Mouse (Mus musculus): Measurements from ENCODE around the gene Ubxn6. TPM values are rescaled to one million over a fixed set of nuclear protein-coding genes. Genes with fewer than 3 reads are reported as not detected.

Ubxn6 gene
- polyA plus RNA-seq (2017; shearing (Covaris generic)), result 88.2 TPM

DNA sequence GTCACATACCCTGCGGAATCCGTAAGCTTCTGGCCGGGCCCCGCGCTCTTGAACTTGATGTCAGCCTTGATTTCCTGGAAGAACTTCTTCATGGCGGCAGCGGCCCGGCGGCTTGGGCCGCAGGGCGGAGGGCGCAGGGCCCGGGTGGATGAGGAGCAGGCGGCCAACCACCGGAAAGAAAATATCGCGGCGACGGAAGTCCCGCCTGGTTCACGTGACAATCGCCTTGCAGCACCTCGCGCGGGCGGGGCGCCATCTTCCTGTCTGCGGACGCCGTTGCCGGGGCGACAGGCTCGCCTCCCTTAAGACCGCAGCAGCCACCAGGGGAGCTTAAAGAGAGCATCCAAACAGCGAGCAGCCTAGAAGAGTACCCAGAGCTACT, at the start of gene Ubxn6:
TSS of gene Ubxn6 (minus strand) at position 202 of the 382 bp plus-strand sequence.

DNA sequence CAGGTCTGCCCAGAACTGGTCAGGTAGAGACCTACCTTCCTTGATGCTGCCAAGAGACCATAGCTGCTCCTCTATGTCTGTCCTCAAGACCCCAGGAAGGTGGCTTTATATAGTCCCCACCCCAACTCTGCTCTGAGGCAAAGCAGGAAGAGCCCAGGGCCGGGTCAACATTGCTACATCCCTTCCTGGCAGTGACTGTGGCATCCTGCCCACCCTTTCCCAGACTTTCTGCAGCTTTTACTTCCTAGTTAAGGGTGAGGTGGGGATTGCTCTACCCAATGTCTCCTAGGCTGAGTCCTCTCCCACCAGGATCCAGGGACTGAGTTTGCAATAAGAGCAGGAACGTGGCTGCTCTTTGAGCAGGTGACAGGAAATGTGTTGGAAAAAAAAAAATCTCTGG, 47.0 kb upstream of the Ubxn6 start, which contains the start of gene Lrg1:
TSS of gene Lrg1 (minus strand) at position 176 of the 400 bp plus-strand sequence.

DNA sequence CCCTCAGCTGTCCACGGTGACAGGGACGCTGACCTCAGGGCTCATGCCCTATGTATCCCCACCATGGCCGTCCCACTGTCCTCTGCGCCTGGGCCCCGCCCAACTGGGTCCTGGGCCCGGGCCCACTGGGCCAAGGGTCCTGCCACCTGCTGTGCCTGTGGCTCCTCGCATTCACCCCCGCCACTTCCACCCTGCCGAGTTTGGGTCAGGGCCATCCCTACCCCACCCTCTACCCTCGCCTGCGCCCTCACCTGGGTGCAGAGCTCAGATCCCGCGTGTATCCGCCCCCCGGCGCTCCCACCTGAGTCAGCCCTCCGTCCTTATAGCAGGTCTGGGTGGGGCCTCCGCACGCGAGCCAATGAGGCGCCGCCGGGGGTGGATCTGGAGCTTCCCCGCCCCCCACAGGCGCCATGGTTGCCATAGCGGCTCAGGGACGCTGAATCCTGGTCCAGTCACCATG, 42.5 kb upstream of the Ubxn6 start, which contains the start of gene Plin5:
TSS of gene Plin5 (minus strand) at position 346 of the 460 bp plus-strand sequence.

DNA sequence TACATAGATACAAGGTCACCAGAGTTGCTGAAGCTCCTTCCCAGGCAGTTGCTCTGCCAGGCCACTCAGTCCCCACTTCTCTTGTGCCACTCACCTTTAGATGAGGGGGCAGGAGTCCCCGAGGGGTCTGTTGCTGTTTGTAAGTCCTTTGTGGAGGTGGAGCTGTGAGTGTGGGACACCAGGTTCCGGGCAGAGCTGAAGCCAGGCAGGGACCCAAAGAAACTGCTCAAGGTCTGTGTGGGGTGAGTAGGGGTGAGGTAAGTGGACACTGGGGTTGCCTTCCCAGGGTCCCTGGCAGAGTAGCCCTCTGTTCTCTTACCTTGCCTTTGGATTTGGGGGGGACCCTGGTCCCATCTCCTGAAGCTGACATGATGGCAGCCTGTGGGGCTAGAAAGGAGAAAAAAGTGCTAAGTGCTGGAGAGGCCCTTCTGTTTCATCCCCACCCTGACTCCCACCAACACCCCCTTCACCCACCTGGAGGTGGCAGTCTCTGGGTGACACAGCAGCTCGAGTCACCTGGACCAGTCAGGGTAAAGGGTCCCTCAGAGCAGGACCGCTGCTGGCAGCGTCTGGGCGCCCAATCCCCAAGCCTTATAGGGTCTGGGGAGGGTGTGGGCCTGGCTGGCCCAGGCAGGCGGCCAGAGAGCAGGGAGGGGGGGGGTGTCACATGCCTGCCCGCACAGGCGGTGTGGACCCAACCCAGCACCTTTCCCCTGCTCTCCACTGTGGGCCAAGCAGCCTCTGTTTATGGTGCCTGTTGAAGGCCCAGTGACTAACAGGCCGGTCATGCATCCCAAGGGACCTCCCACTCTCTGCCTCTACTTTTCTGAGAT, 34.6 kb upstream of the Ubxn6 start, which contains the start of gene Plin4:
TSS of gene Plin4 (minus strand) at position 585 of the 833 bp plus-strand sequence.

DNA sequence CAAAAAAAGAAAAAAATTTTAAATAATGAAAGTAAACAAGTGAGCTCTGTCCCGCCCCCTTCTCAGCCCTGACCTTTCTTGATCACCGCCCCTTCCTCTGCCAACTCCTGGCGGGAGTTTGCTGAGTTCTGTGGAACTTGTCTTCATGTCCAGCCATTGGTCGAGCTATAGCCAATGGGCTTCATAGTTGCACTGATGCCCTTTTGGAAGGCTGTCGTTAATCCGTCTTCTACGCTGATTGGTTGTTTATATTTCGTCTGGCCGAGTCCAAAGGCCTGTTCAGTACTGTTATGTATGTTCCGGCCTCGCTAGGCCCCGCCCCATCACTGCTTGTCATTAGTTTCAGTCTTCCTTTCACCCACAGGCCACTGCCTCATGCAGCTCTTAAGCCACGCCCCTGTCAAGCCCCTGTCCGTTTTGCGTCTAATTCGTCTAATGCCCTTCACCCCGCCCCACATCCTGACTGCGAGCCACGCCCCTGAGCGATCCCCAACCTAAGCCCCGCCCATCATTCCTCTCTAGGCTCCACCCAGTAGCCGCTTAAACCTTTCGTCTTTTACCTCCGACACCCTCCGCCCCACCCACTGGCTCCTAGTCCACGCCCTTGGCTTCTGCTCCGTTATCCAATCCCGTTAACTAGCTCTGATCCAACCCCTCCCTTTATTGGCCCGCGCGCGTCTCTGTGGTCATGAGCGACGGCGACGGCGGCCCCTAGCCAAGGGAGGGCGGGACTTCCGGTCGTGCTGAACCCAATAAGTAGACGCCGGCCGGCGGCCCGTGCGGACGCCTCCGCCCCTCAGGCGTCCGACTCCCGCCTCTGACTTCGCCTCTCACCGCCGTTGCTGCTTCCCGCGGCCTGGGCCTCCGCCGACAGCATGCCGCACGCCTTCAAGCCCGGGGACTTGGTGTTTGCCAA, 4.3 kb upstream of the Ubxn6 start, which contains the start of gene Hdgfl2:
TSS of gene Hdgfl2 (plus strand) at position 755 of the 916 bp plus-strand sequence.

DNA sequence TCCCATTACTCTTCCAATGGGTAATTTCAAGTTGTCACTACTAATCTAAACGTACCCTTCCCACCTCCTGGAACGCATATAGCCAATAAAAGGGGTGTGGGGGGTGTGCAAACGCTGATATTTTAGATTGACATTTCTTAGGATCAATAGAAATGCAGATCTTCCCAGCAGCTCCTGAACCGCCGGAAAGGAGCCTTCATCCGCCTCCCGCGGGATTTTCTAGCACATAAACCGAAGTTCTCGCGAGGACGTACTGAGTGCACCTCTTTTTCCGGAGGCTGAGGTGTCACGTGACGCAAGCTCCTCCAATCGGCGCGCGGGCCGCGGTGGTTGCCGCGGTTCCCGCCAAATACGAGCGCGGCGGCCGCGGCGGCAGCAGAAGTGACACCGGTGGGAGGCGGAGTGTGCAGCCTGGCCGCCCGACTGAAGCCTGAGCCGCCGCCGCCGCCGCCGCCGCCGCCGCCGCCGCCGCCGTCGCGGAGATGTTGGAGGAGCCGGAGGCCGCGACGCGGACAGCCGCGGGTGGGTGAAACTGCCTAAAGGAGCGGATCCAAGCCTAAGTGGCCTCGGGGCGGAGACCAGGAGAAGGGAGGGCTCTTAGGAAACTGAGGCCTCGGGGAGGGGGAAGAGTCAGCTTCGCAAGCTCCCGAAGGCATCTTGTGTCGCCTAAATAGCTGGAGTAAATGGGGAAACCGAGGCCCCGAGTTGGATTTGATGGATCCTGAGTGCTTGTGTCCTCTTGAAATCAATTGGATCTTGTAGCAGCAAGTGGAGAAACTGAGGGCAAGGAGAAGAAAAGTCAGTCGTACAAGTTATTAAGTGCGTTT, 34.6 kb downstream of the Ubxn6 start, which contains the start of gene Chaf1a:
TSS of gene Chaf1a (plus strand) at position 410 of the 827 bp plus-strand sequence.

DNA sequence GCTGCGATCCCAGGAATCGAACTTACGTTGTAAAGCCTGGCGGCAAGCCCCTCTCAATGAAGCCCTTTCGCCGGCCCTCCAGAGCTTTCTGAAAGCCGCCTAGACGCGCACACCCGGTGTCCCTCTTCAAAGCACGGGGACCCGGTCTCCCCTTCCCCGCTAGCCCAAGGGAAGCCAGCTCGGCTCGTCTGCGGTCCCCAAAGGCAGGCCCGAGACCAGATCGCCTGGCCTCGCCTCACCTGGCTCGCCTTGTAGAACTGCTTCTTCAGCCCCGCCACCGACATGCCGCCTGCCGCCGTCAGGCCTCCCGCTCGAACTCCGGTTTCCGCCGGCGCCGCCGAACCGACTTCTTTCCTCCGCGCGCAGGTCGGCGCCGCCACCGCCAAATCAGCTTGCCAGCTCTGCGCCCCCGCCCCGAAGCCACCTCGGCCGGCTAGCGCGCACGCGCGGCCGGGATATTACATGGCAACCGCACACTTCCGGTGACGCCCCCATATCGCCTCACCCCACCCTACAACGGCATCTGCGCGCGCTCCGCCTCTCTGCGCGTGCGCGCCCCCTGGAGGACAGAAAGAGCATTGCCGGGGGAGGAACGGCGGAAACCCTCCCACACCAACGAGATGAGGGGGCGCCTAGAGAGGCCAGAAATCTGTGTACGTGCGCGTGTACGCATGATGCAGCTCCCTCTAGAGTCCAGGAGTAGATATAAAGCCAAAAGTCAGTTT, 38.5 kb downstream of the Ubxn6 start, which contains the start of gene Sh3gl1:
TSS of gene Sh3gl1 (minus strand) at position 460 of the 725 bp plus-strand sequence.

Other genes with a start within 250 kb of the Ubxn6 start
- gene Zfp119a, start 196.1 kb downstream of the Ubxn6 start, polyA plus RNA-seq (2017; shearing (Covaris generic)), result 32.1 TPM
- 35.2 TPM for gene Zfp959, start 182.9 kb downstream of the Ubxn6 start, polyA plus RNA-seq (2017; shearing (Covaris generic))
- 15.8 TPM for gene Zfp119b, start 125.5 kb downstream of the Ubxn6 start, polyA plus RNA-seq (2017; shearing (Covaris generic))
- gene Ebi3, start 122.4 kb downstream of the Ubxn6 start, polyA plus RNA-seq (2017; shearing (Covaris generic)), result 71.8 TPM
- gene Yju2, start 115.9 kb downstream of the Ubxn6 start, polyA plus RNA-seq (2017; shearing (Covaris generic)), result 38.5 TPM
- not detected for gene Shd, start 104.6 kb downstream of the Ubxn6 start, polyA plus RNA-seq (2017; shearing (Covaris generic))
- gene Fsd1, start 88.5 kb downstream of the Ubxn6 start, polyA plus RNA-seq (2017; shearing (Covaris generic)), result not detected
- 0.45 TPM for gene Stap2, start 69.4 kb downstream of the Ubxn6 start, polyA plus RNA-seq (2017; shearing (Covaris generic))
- 50.2 TPM for gene Mpnd, start 69.3 kb downstream of the Ubxn6 start, polyA plus RNA-seq (2017; shearing (Covaris generic))
- 199 TPM for gene Sh3gl1, start 38.4 kb downstream of the Ubxn6 start, polyA plus RNA-seq (2017; shearing (Covaris generic))
- gene Chaf1a, start 34.6 kb downstream of the Ubxn6 start, polyA plus RNA-seq (2017; shearing (Covaris generic)), result 0.71 TPM
- gene Hdgfl2, start 4.6 kb upstream of the Ubxn6 start, polyA plus RNA-seq (2017; shearing (Covaris generic)), result 160 TPM
- gene Plin4, start 34.8 kb upstream of the Ubxn6 start, polyA plus RNA-seq (2017; shearing (Covaris generic)), result not detected
- gene Plin5, start 42.6 kb upstream of the Ubxn6 start, polyA plus RNA-seq (2017; shearing (Covaris generic)), result not detected
- not detected for gene Lrg1, start 47.0 kb upstream of the Ubxn6 start, polyA plus RNA-seq (2017; shearing (Covaris generic))
- gene Sema6b, start 65.3 kb upstream of the Ubxn6 start, polyA plus RNA-seq (2017; shearing (Covaris generic)), result not detected
- gene Tnfaip8l1, start 87.4 kb upstream of the Ubxn6 start, polyA plus RNA-seq (2017; shearing (Covaris generic)), result 35.0 TPM
- gene Mydgf, start 108.9 kb upstream of the Ubxn6 start, polyA plus RNA-seq (2017; shearing (Covaris generic)), result 61.5 TPM
- 45.3 TPM for gene Dpp9, start 143.9 kb upstream of the Ubxn6 start, polyA plus RNA-seq (2017; shearing (Covaris generic))
- gene Fem1a, start 181.8 kb upstream of the Ubxn6 start, polyA plus RNA-seq (2017; shearing (Covaris generic)), result 5.0 TPM
- 9.2 TPM for gene Ticam1, start 201.8 kb upstream of the Ubxn6 start, polyA plus RNA-seq (2017; shearing (Covaris generic))
- 45.8 TPM for gene Plin3, start 217.8 kb upstream of the Ubxn6 start, polyA plus RNA-seq (2017; shearing (Covaris generic))
- gene Arrdc5, start 225.3 kb upstream of the Ubxn6 start, polyA plus RNA-seq (2017; shearing (Covaris generic)), result not detected
- 25.5 TPM for gene Uhrf1, start 228.3 kb upstream of the Ubxn6 start, polyA plus RNA-seq (2017; shearing (Covaris generic))

Measured in inflammation-experienced regulatory T-cells, adult 16 weeks (primary cell).